ENCODE assay signal across 13 mouse cellular contexts in genomic region chr12:4386077-4386719, GRCm38 (mm10).
DNase-seq lines count a peak whose midpoint lies in the region; ATAC-seq and TF ChIP-seq lines count a peak whose summit lies in the region.
"Had no signal": no experiment of that assay in that cellular context is flagged by ENCODE, and none has a peak within 500 bp of the region (broad histone marks: within the 10 kb centered on the region; RNA-seq: fewer than 3 reads in every experiment).

No protein-coding gene starts in this region.

- H3K9ac ChIP-seq in heart, embryonic 12.5 days, result no peak overlapping the region
- H3K9ac ChIP-seq in liver, postnatal 0 days (replicated peaks), result no peak overlapping the region
- no peak overlapping the region for H3K9ac ChIP-seq in forebrain, embryonic 11.5 days (ENCODE audit: low read length)
- H3K9ac ChIP-seq in forebrain, embryonic 12.5 days, result no peak overlapping the region
- H3K9ac ChIP-seq: hindbrain, embryonic 13.5 days; stomach, embryonic 15.5 days had no signal

- TF ChIP-seq CTCF in liver, postnatal 0 days (IDR thresholded peaks at IDR 0.05; ENCODE audit: low read depth), result no peak
- TF ChIP-seq CTCF in layer of hippocampus, adult 2 months (conservative IDR thresholded peaks at IDR 0.05), result no peak

- H3K27ac ChIP-seq in heart, embryonic 12.5 days (ENCODE audit: poor library complexity, severe bottlenecking), result no peak overlapping the region
- H3K27ac ChIP-seq in liver, postnatal 0 days (ENCODE audit: low read depth), result peak overlapping the region; percentile 59
- no peak overlapping the region for H3K27ac ChIP-seq in layer of hippocampus, adult 2 months
- H3K27ac ChIP-seq in forebrain, embryonic 11.5 days (ENCODE audit: low read depth, low read length), result no peak overlapping the region
- no peak overlapping the region for H3K27ac ChIP-seq in forebrain, embryonic 12.5 days
- H3K27ac ChIP-seq: forebrain, embryonic 10.5 days; hindbrain, embryonic 13.5 days; stomach, embryonic 15.5 days had no signal

- H3K4me3 ChIP-seq in heart, embryonic 12.5 days, result no peak overlapping the region
- H3K4me3 ChIP-seq in liver, postnatal 0 days (ENCODE audit: low read depth, low read length), result no peak overlapping the region
- no peak overlapping the region for H3K4me3 ChIP-seq in layer of hippocampus, adult 2 months
- no peak overlapping the region for H3K4me3 ChIP-seq in forebrain, embryonic 11.5 days (ENCODE audit: low read depth, low read length)
- no peak overlapping the region for H3K4me3 ChIP-seq in forebrain, embryonic 12.5 days (replicated peaks)
- H3K4me3 ChIP-seq: forebrain, embryonic 10.5 days; hindbrain, embryonic 13.5 days; stomach, embryonic 15.5 days had no signal

- 82% methylated on average over 3 of the region's 3 CpGs for WGBS in heart, embryonic 12.5 days
- WGBS in liver, postnatal 0 days (ENCODE audit: insufficient replicate concordance), result 62% methylated on average over 3 of the region's 3 CpGs
- whole genome bisulfite sequencing in forebrain, embryonic 11.5 days, result 84% methylated on average over 3 of the region's 3 CpGs
- WGBS in forebrain, embryonic 12.5 days, result 87% methylated on average over 3 of the region's 3 CpGs

- TF ChIP-seq EP300 in liver, postnatal 0 days (IDR thresholded peaks at IDR 0.05; ENCODE audit: low read depth), result no peak

- ATAC-seq in heart, embryonic 12.5 days (ENCODE audit: insufficient number of reproducible peaks, low FRiP score), result no peak
- peak; percentile 94 for ATAC-seq in liver, postnatal 0 days
- no peak for ATAC-seq in forebrain, embryonic 11.5 days (replicated peaks; ENCODE audit: low FRiP score)
- ATAC-seq in forebrain, embryonic 12.5 days (ENCODE audit: low FRiP score), result no peak

- intact Hi-C loops in gastrocnemius, postnatal 36 days (cut with DNase I), result loop anchor here (5.0 kb wide), 1 partner anchor 61 kb away; no protein-coding TSS in a partner anchor

- H3K4me2 ChIP-seq in heart, embryonic 12.5 days, result no peak overlapping the region
- H3K4me2 ChIP-seq in liver, postnatal 0 days (ENCODE audit: low read depth, low read length), result 0 out of 2 replicates have a peak overlapping the region, but pooled peaks have one; percentile 1
- no peak overlapping the region for H3K4me2 ChIP-seq in forebrain, embryonic 11.5 days (ENCODE audit: low read depth, low read length, severe bottlenecking)
- H3K4me2 ChIP-seq in forebrain, embryonic 12.5 days, result no peak overlapping the region
- H3K4me2 ChIP-seq: hindbrain, embryonic 13.5 days; stomach, embryonic 15.5 days had no signal

- H3K27me3 ChIP-seq in heart, embryonic 12.5 days (replicated peaks), result no peaks in the 10 kb centered on the region
- no peaks in the 10 kb centered on the region for H3K27me3 ChIP-seq in liver, postnatal 0 days (ENCODE audit: insufficient read depth, low read length)
- no peaks in the 10 kb centered on the region for H3K27me3 ChIP-seq in forebrain, embryonic 11.5 days (ENCODE audit: control insufficient read depth, insufficient read depth, low read length)
- no peaks in the 10 kb centered on the region for H3K27me3 ChIP-seq in forebrain, embryonic 12.5 days
- H3K27me3 ChIP-seq: hindbrain, embryonic 13.5 days; stomach, embryonic 15.5 days had no signal

- H3K4me1 ChIP-seq in heart, embryonic 12.5 days (replicated peaks), result peaks cover 13% of the 10 kb centered on the region
- peaks cover 4% of the 10 kb centered on the region; the same call in 1 of the 2 replicates for H3K4me1 ChIP-seq in liver, postnatal 0 days (ENCODE audit: insufficient read depth)
- no peaks in the 10 kb centered on the region for H3K4me1 ChIP-seq in forebrain, embryonic 11.5 days (replicated peaks; ENCODE audit: control insufficient read depth, insufficient read depth, low read length)
- peaks cover 6% of the 10 kb centered on the region; the same call in 1 of the 2 replicates for H3K4me1 ChIP-seq in forebrain, embryonic 12.5 days
- H3K4me1 ChIP-seq: forebrain, embryonic 10.5 days; stomach, embryonic 15.5 days had no signal

- no peaks in the 10 kb centered on the region for H3K36me3 ChIP-seq in heart, embryonic 12.5 days
- H3K36me3 ChIP-seq in liver, postnatal 0 days (replicated peaks; ENCODE audit: insufficient read depth, low read length), result no peaks in the 10 kb centered on the region
- no peaks in the 10 kb centered on the region for H3K36me3 ChIP-seq in forebrain, embryonic 11.5 days (ENCODE audit: control insufficient read depth, insufficient read depth, low read length)
- no peaks in the 10 kb centered on the region for H3K36me3 ChIP-seq in forebrain, embryonic 12.5 days (replicated peaks)
- H3K36me3 ChIP-seq: forebrain, embryonic 10.5 days; hindbrain, embryonic 13.5 days; stomach, embryonic 15.5 days had no signal

- H3K9me3 ChIP-seq in heart, embryonic 12.5 days (replicated peaks), result no peaks in the 10 kb centered on the region
- no peaks in the 10 kb centered on the region for H3K9me3 ChIP-seq in liver, postnatal 0 days (ENCODE audit: low read length)
- no peaks in the 10 kb centered on the region for H3K9me3 ChIP-seq in forebrain, embryonic 11.5 days (ENCODE audit: control insufficient read depth, low read length)
- H3K9me3 ChIP-seq in forebrain, embryonic 12.5 days, result no peaks in the 10 kb centered on the region
- H3K9me3 ChIP-seq: forebrain, embryonic 10.5 days; hindbrain, embryonic 13.5 days; stomach, embryonic 15.5 days had no signal

- peak; percentile 97 for DNase-seq in heart, adult 11 months
- peak; percentile 71 for DNase-seq in NIH3T3 (ENCODE audit: low read depth)
- peak; percentile 26 to 39 for DNase-seq in gastrocnemius, postnatal 36 days
- peak; percentile 45 for DNase-seq in liver, postnatal 0 days
- no peak for DNase-seq in layer of hippocampus, adult 2 months (ENCODE audit: low spot score in 2 of 2)
- DNase-seq in forebrain, embryonic 11.5 days (ENCODE audit: low spot score), result no peak
- DNase-seq: cerebellum, postnatal 14 days; midbrain, embryonic 14.5 days had no signal

Comparison
In these comparisons a context has a peak if more than half of its experiments do, and no peak if none do; other contexts are left out.
1. DNase-seq: peak in heart, adult 11 months (single experiment), NIH3T3 (single experiment), gastrocnemius, postnatal 36 days (2 of 2) and liver, postnatal 0 days (single experiment); none in layer of hippocampus, adult 2 months (0 of 2) and forebrain, embryonic 11.5 days (single experiment).